Mouse (Mus musculus): ENCODE measurements around the gene Sgca.
A peak's percentile ranks its signal among the peaks of the same experiment; 100 is the strongest.
"Not testable (repeated sequence)": the region's sequence is repeated elsewhere in the genome, so short reads cannot be mapped to it uniquely, and the experiment has no call there.

Sgca gene

GRCm38 (mm10) chr11:94986435-94986834 is 10.3 kb upstream of the Sgca start:
- no peak for DNase-seq (ENCODE audit: low spot score)

GRCm38 (mm10) chr11:94985822-94986221 is 9.7 kb upstream of the Sgca start:
- DNase-seq (ENCODE audit: low spot score) = no peak

GRCm38 (mm10) chr11:94985140-94985539 is 9.0 kb upstream of the Sgca start:
- DNase-seq (ENCODE audit: low spot score) = peak; percentile 17

- DNase-seq (ENCODE audit: low spot score) = no peak
Observed at GRCm38 (mm10) chr11:94979462-94980179, 3.5 kb upstream of the Sgca start.

GRCm38 (mm10) chr11:94978947-94979346 is 2.8 kb upstream of the Sgca start:
- DNase-seq (ENCODE audit: low spot score) = peak; percentile 99

- DNase-seq (ENCODE audit: low spot score) = no peak
Observed at GRCm38 (mm10) chr11:94978178-94978915, 2.2 kb upstream of the Sgca start.

- DNase-seq (ENCODE audit: low spot score) = no peak
Observed at GRCm38 (mm10) chr11:94974951-94975350, 1.2 kb downstream of the Sgca start.

GRCm38 (mm10) chr11:94973313-94973712 is 2.8 kb downstream of the Sgca start:
- DNase-seq (ENCODE audit: low spot score) = peak; percentile 49

- no peak for DNase-seq (ENCODE audit: low spot score)
Observed at GRCm38 (mm10) chr11:94972887-94973286, 3.2 kb downstream of the Sgca start.

GRCm38 (mm10) chr11:94971895-94972615 is 4.1 kb downstream of the Sgca start:
- DNase-seq (ENCODE audit: low spot score) = no peak

- peak; percentile 79 for DNase-seq (ENCODE audit: low spot score)
Observed at GRCm38 (mm10) chr11:94970210-94970943, 5.8 kb downstream of the Sgca start.

- DNase-seq (ENCODE audit: low spot score) = not testable (repeated sequence)
Observed at GRCm38 (mm10) chr11:94969709-94970108, 6.4 kb downstream of the Sgca start.

- no peak for DNase-seq (ENCODE audit: low spot score)
Observed at GRCm38 (mm10) chr11:94968187-94968586, 7.9 kb downstream of the Sgca start.

GRCm38 (mm10) chr11:94967419-94967818 is 8.7 kb downstream of the Sgca start, which contains the start of gene Hils1:
TSS of gene Hils1 (plus strand) at chr11:94967593.
- no peak for DNase-seq (ENCODE audit: low spot score)

- no peak for DNase-seq (ENCODE audit: low spot score)
Observed at GRCm38 (mm10) chr11:94962534-94963101, 13.5 kb downstream of the Sgca start.

GRCm38 (mm10) chr11:94958065-94958858 is 17.9 kb downstream of the Sgca start:
- no peak for DNase-seq (ENCODE audit: low spot score)

GRCm38 (mm10) chr11:94957693-94958064 is 18.4 kb downstream of the Sgca start:
- no peak for DNase-seq (ENCODE audit: low spot score)

- no peak for DNase-seq (ENCODE audit: low spot score)
Observed at GRCm38 (mm10) chr11:94955103-94955502, 21.0 kb downstream of the Sgca start.

GRCm38 (mm10) chr11:94952169-94952568 is 24.0 kb downstream of the Sgca start:
- no peak for DNase-seq (ENCODE audit: low spot score)

GRCm38 (mm10) chr11:94945236-94945635 is 30.9 kb downstream of the Sgca start:
- DNase-seq (ENCODE audit: low spot score) = no peak

- DNase-seq (ENCODE audit: low spot score) = no peak
Observed at GRCm38 (mm10) chr11:94944295-94944694, 31.8 kb downstream of the Sgca start.

Measured in retina, embryonic 14.5 days (tissue).